Mouse (Mus musculus) liver, postnatal 0 days (tissue): ENCODE results near the gene Pfkp.

Source experiments
- CTCF ChIP-seq: sonication (generic); IDR thresholded peaks from 2 replicates; pipeline ENCODE4 v1.5.1; 2016; ENCODE audit warnings: antibody characterized with exemption, low read depth
- EP300 ChIP-seq: IDR thresholded peaks from 2 replicates; pipeline ENCODE4 v1.6.1; 2016; ENCODE audit warnings: antibody characterized with exemption, low read depth, mild to moderate bottlenecking

GRCm38 (mm10) chr13:6659314-6659713 is 10.7 kb upstream of the Pfkp start:
- no peak for TF ChIP-seq EP300
- no peak for TF ChIP-seq CTCF
